Mouse (Mus musculus) right cerebral cortex, adult 18-20 months (tissue): ENCODE data around the gene Fam208b.

Source experiments
- DNase-seq: peaks from one replicate; pipeline ENCODE4 v3.0.0; 2022; ENCODE audit warnings: mixed read lengths

Fam208b gene

GRCm38 (mm10) chr13:3610795-3611438 lies at the start of gene Fam208b:
Gene Fam208b, minus strand, starts transcription at chr13:3611108.
- DNase-seq = peak; percentile 98

GRCm38 (mm10) chr13:3659163-3660160 lies 48.6 kb upstream of the Fam208b start:
- no peak for DNase-seq

- DNase-seq = peak; percentile 57
Observed at GRCm38 (mm10) chr13:3654432-3654831, 43.5 kb upstream of the Fam208b start.

GRCm38 (mm10) chr13:3650569-3650968 lies 39.7 kb upstream of the Fam208b start:
- no peak for DNase-seq

- DNase-seq = no peak
Observed at GRCm38 (mm10) chr13:3646566-3646965, 35.7 kb upstream of the Fam208b start.

- no peak for DNase-seq
Observed at GRCm38 (mm10) chr13:3645919-3646318, 35.0 kb upstream of the Fam208b start.

- no peak for DNase-seq
Observed at GRCm38 (mm10) chr13:3644871-3645270, 34.0 kb upstream of the Fam208b start.

GRCm38 (mm10) chr13:3642538-3642937 lies 31.6 kb upstream of the Fam208b start:
- DNase-seq = no peak

GRCm38 (mm10) chr13:3642049-3642448 lies 31.1 kb upstream of the Fam208b start:
- no peak for DNase-seq

- DNase-seq = no peak
Observed at GRCm38 (mm10) chr13:3636797-3637196, 25.9 kb upstream of the Fam208b start.

GRCm38 (mm10) chr13:3635076-3635475 lies 24.2 kb upstream of the Fam208b start:
- DNase-seq = no peak

- DNase-seq = peak; percentile 92
Observed at GRCm38 (mm10) chr13:3633895-3634811, 23.2 kb upstream of the Fam208b start, which contains the start of gene Asb13. Gene Asb13, plus strand, starts transcription at chr13:3634032.

- no peak for DNase-seq
Observed at GRCm38 (mm10) chr13:3633131-3633530, 22.2 kb upstream of the Fam208b start.

GRCm38 (mm10) chr13:3632551-3632950 lies 21.6 kb upstream of the Fam208b start:
- no peak for DNase-seq

- no peak for DNase-seq
Observed at GRCm38 (mm10) chr13:3628102-3628501, 17.2 kb upstream of the Fam208b start.

- no peak for DNase-seq
Observed at GRCm38 (mm10) chr13:3627139-3627538, 16.2 kb upstream of the Fam208b start.

- DNase-seq = peak; percentile 8
Observed at GRCm38 (mm10) chr13:3610118-3610794, 652 bp downstream of the Fam208b start.

- DNase-seq = no peak
Observed at GRCm38 (mm10) chr13:3609780-3610117, 1.2 kb downstream of the Fam208b start.

- DNase-seq = no peak
Observed at GRCm38 (mm10) chr13:3596232-3596631, 14.7 kb downstream of the Fam208b start.

GRCm38 (mm10) chr13:3594311-3594710 lies 16.6 kb downstream of the Fam208b start:
- no peak for DNase-seq

- no peak for DNase-seq
Observed at GRCm38 (mm10) chr13:3590789-3591188, 20.1 kb downstream of the Fam208b start.

- no peak for DNase-seq
Observed at GRCm38 (mm10) chr13:3563953-3564352, 47.0 kb downstream of the Fam208b start.
